16 mouse cellular contexts compared by ENCODE assay signal in the genomic region with DNA sequence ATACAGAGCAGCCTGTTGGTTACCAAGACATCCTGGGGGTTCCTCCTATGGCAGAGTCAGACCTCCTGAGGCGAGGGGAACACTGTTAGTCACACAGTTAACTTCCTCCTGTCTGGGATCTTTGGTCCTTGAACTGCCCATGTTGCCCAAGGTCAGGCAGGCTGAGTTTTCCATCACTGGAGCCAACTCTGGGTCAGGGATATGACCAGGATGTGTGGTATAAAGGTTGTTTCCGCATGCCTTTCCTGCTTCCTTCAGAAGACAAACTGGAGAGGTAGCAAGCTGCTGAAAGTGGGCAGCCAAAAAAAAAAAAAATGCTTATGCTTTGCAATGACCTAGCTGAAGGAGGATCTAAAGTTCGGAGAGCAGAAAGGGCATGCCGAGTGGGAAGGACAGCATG.
"Had no signal": no experiment of that assay in that cellular context is flagged by ENCODE, and none has a peak within 500 bp of the region (broad histone marks: within the 10 kb centered on the region; RNA-seq: fewer than 3 reads in every experiment).

No protein-coding gene starts in this region.

- DNase-seq: layer of hippocampus, adult 9-11 months; layer of hippocampus, postnatal 36 days; liver; liver, embryonic 13.5 days; liver, postnatal 0 days; lung, postnatal 14 days; thymus, adult 18-20 months; thymus, postnatal 14 days had no signal

- H3K9ac ChIP-seq: limb, embryonic 12.5 days; liver, embryonic 13.5 days; liver, postnatal 0 days; lung, embryonic 15.5 days; midbrain, embryonic 13.5 days; neural tube, embryonic 15.5 days had no signal

- H3K27ac ChIP-seq: limb, embryonic 12.5 days; liver, embryonic 13.5 days; lung, embryonic 15.5 days; macrophage; midbrain, embryonic 13.5 days; neural tube, embryonic 15.5 days had no signal

- ATAC-seq: inflammation-experienced regulatory T-cells, adult 6 months; intestine, postnatal 0 days; liver, postnatal 0 days; midbrain, embryonic 13.5 days had no signal

- H3K36me3 ChIP-seq: limb, embryonic 12.5 days; liver, embryonic 13.5 days; lung, embryonic 15.5 days; midbrain, embryonic 13.5 days; neural tube, embryonic 15.5 days had no signal

- H3K4me3 ChIP-seq: limb, embryonic 12.5 days; liver, embryonic 13.5 days; lung, embryonic 15.5 days; midbrain, embryonic 13.5 days; myocyte; neural tube, embryonic 15.5 days had no signal

- H3K4me2 ChIP-seq: limb, embryonic 12.5 days; liver, embryonic 13.5 days; lung, embryonic 15.5 days; midbrain, embryonic 13.5 days; neural tube, embryonic 15.5 days had no signal

- H3K4me1 ChIP-seq: liver, embryonic 13.5 days; lung, embryonic 15.5 days; neural tube, embryonic 15.5 days had no signal

- H3K27me3 ChIP-seq: limb, embryonic 12.5 days; liver, embryonic 13.5 days; lung, embryonic 15.5 days; midbrain, embryonic 13.5 days; neural tube, embryonic 15.5 days had no signal

- H3K9me3 ChIP-seq: limb, embryonic 12.5 days; liver, embryonic 13.5 days; lung, embryonic 15.5 days; midbrain, embryonic 13.5 days; neural tube, embryonic 15.5 days had no signal
